Mouse (Mus musculus): ENCODE data around the gene Cfap36.

- TF ChIP-seq POLR2A (IDR thresholded peaks at IDR 0.05; ENCODE audit: insufficient read depth, low read depth, low read length): no peak
- no peak for TF ChIP-seq CTCF (IDR thresholded peaks at IDR 0.05)
Observed at GRCm38 (mm10) chr11:29287305-29287704, 40.1 kb upstream of the Cfap36 start.

Data from heart, adult 2 months (tissue).